Mouse (Mus musculus) forebrain, embryonic 16.5 days (tissue): ENCODE data around the gene Pole3. TPM values are rescaled to one million over a fixed set of nuclear protein-coding genes. Genes with fewer than 3 reads are reported as not detected.
"Not testable (repeated sequence)": the region's sequence is repeated elsewhere in the genome, so short reads cannot be mapped to it uniquely, and the experiment has no call there.

Experiments
- ATAC-seq: fragments of 200-750 bp; cut with Nextera tagmentation; 2 replicates; pipeline ENCODE4 v1.8.0; 2017; ENCODE audit warnings: mild to moderate bottlenecking, moderate library complexity
- H3K27ac ChIP-seq: fragments of 300-500 bp; sonication (generic); 2 replicates; pipeline ENCODE4 v1.5.1; 2014; ENCODE audit warnings: low read length, control low read depth
- H3K27me3 ChIP-seq: fragments of 300-500 bp; sonication (generic); replicated peaks from 2 replicates; pipeline ENCODE4 v1.6.1; 2014; ENCODE audit warnings: low read length; ENCODE audit not compliant: control insufficient read depth, insufficient read depth
- H3K36me3 ChIP-seq: fragments of 300-500 bp; sonication (generic); 2 replicates; pipeline ENCODE4 v1.6.1; 2014; ENCODE audit not compliant: control insufficient read depth, insufficient read depth
- H3K4me1 ChIP-seq: fragments of 300-500 bp; sonication (generic); replicated peaks from 2 replicates; pipeline ENCODE4 v1.6.1; 2014; ENCODE audit warnings: low read length; ENCODE audit not compliant: control insufficient read depth, insufficient read depth
- H3K4me2 ChIP-seq: fragments of 300-500 bp; sonication (generic); 2 replicates; pipeline ENCODE4 v1.6.1; 2014; ENCODE audit warnings: mild to moderate bottlenecking, low read length, control low read depth
- H3K4me3 ChIP-seq: fragments of 300-500 bp; sonication (generic); replicated peaks from 2 replicates; pipeline ENCODE4 v1.5.1; 2014; ENCODE audit warnings: mild to moderate bottlenecking, low read length, control low read depth
- H3K9ac ChIP-seq: fragments of 300-500 bp; sonication (generic); replicated peaks from 2 replicates; pipeline ENCODE4 v1.6.1; 2014; ENCODE audit warnings: low read depth, low read length, control low read depth
- H3K9me3 ChIP-seq: fragments of 300-500 bp; sonication (generic); 2 replicates; pipeline ENCODE4 v1.6.1; 2016; ENCODE audit warnings: low read length; ENCODE audit not compliant: control insufficient read depth
- WGBS: fragments of 180-500 bp; shearing (Covaris S2); extraction: QIAGEN DNeasy Blood & Tissue Kit; methylation state at CpG from one replicate; pipeline ENCODE4 v1.1.7; 2014; 5-methylcytosine and 5-hydroxymethylcytosine counted together
- polyA plus RNA-seq: library from polyadenylated mRNA; unstranded; fragments of >200 nt; fragmentation: Nextera tagmentation; extraction: Ambion mirVana; gene quantifications from 2 replicates; pipeline ENCODE4 v1.2.1, GENCODE M21; 2015

Gene Pole3
- polyA plus RNA-seq, 1 experiment from 2014 or later = 81.6 TPM

DNA sequence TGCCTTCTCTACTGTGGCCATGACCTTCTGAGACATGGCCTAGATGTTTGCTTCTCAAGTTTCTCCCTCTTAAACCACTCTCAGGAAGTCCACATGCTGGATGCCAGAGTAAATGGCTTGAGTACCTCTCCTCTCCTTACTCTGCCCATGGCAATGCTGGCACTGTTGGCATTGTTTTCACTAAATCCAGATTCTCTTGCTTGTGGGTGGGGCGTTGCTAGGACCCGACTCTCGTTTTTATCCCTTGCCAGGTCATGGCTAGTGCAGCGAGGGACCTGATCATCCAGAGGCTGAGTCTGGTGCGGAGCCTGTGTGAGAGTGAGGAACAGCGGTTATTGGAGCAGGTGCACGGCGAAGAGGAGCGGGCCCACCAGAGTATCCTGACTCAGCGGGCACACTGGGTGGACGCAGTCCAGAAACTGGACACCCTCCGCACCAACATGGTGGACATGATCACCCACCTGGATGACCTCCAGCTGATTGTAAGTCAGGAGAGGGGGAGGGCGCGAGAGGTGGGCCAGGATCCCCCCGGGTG is 38.6 kb downstream of the Pole3 start:
- Histone ChIP-seq H3K4me1 (no peaks in the 10 kb centered on the region), H3K9me3 (no peaks in the 10 kb centered on the region), H3K27ac (no peak overlapping the region), H3K36me3 (no peaks in the 10 kb centered on the region), H3K9ac (no peak overlapping the region), H3K4me3 (no peak overlapping the region), H3K27me3 (no peaks in the 10 kb centered on the region), H3K4me2 (no peak overlapping the region)
- 92% methylated on average over 15 of the region's 15 CpGs for WGBS
- ATAC-seq = no peak

DNA sequence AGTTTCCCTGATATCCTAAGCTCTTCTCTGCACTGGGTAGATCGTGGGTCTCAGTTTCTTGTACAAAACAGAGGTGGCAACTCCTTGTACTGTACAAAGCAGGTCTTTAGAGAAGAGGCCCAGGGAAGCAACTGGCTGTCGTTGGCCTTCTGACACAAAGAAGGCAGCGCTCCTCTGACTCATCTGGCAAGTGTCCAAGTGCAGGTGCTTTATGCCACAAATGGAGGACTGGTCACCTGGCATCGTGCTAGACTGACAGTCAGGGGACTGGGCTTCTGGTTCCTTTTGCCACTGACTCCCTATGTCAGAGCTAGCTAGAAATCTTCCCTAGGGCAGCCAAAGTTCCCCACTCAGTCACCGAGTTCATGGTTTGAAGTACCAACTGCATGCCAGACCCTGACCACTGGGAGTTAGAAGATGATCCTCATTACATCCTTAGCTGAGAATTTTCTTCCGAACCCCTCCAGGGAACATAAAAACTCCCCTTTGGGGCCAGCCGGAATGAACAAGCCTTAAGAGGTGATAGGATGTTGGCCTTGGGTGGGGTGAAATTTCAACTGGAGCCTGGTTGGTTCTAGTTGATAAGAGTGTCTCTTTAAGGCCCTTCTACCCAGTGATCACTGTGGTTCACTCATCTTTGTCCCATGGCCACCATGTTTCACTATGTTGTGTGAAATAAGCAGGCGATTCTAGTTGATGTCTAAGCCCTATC is 39.3 kb downstream of the Pole3 start:
- 84% methylated on average over 8 of the region's 8 CpGs for WGBS
- Histone ChIP-seq H3K36me3 (no peaks in the 10 kb centered on the region), H3K4me1 (no peaks in the 10 kb centered on the region), H3K27ac (no peak overlapping the region), H3K9ac (no peak overlapping the region), H3K4me2 (no peak overlapping the region), H3K9me3 (no peaks in the 10 kb centered on the region), H3K27me3 (peaks cover 5% of the 10 kb centered on the region; the same call in 1 of the 2 replicates), H3K4me3 (no peak overlapping the region)
- ATAC-seq = no peak

DNA sequence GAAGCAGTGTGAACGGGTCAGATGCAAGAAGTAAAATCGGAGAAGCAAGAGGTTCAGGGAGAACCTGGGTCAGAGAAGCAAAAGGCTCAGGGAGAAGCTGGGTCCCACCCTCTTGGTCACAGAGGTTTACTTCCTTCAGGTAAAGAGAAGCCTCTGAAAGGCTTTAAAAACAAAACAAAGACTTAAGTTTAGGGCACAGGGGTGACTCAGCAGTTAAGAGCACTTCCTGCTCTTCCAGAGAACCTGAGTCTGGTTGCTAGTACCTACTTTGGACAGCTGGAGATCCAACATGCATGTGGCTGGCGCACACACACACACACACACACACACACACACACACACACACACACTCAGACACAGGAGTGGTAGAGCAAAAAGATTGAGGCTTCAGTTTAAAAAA is 39.9 kb downstream of the Pole3 start:
- Histone ChIP-seq H3K27me3 (peaks cover 11% of the 10 kb centered on the region; the same call in 1 of the 2 replicates), H3K36me3 (no peaks in the 10 kb centered on the region), H3K4me3 (no peak overlapping the region), H3K4me1 (peaks cover 3% of the 10 kb centered on the region), H3K9ac (no peak overlapping the region), H3K9me3 (no peaks in the 10 kb centered on the region), H3K27ac (no peak overlapping the region), H3K4me2 (no peak overlapping the region)
- ATAC-seq = no peak
- WGBS = 76% methylated on average over 3 of the region's 3 CpGs

DNA sequence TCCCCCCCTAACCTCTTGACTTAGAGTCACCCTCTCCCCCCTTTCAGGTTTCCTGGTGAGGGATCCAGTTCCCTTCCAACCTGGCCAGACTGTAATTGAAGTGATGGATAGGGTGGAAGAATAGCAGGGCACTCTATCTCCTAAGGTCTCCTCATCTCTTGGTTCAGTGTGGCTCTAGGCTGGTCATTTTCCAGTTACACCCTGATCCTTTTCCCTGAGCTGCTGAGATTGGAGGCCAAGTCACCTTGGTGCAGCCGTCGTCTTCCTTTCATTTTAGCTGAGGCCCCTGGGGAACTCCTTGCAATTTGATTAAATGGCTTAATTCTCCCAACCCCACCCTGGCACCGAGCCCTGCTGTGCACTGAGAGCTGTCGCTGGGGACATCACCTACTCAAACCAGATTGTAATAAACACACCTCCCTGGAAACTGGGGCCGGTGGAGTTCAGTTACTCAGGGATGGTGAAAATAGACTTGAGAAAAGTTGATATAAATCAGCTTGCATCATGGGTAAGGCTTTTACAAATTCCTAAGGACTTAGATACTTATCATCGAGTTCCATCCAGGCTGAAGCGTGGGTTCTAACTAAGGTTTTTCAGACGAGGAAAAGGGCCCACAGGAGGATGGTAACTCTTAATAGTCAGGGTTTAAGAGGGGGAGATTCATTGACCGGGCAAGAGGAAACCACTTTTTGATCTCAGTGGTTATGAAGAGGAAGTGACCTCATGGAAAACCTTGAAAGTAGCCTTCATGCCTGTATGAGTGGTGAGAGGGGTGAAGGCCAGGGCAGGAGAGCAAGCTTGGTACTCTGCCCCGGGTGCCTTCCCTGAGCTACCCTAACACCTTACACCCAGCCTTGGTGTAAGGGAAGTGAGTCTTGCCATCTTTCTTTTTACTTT is 43.9 kb downstream of the Pole3 start:
- Histone ChIP-seq H3K9me3 (no peaks in the 10 kb centered on the region), H3K36me3 (no peaks in the 10 kb centered on the region), H3K27ac (no peak overlapping the region), H3K9ac (no peak overlapping the region), H3K4me2 (no peak overlapping the region), H3K4me1 (peaks cover 8% of the 10 kb centered on the region), H3K4me3 (no peak overlapping the region), H3K27me3 (peaks cover 20% of the 10 kb centered on the region)
- 49% methylated on average over 10 of the region's 10 CpGs for WGBS
- no peak for ATAC-seq

DNA sequence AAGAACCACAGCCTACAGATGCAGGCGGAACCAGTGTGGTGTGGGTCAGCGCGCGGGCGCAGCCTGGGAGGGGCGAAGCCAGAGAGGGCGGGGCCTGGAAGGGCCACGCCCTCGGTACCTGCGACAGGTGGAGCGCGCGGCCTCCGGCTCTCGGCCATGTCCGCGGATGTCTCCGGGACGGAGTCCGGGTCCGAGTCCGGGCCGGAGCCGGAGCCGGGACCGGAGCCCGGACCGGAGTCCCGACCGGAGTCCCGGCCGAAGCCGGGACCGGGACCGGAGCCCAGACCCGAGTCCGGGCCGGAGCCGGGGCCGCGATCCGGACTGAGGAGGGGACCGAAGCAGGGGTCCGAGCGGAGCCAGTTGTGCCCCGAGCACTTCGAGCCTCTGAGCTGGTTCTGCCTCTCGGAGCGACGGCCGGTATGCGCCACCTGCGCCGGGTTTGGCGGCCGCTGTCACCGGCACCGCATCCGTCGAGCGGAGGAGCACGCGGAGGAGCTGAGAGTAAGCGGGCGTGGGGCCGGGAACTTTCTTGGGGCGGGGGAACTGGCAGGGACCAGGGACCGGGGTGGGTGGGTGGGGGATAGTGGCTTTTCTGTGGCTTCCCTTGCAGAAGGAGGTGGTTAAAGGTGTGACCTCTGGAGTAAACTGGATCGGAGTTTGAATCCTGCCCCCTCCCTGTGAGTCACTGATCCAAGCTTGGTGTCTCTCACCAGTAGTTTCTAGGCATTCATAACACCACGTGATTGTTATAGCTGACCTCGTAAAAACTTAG is 44.7 kb downstream of the Pole3 start, which contains the start of gene Bspry:
Gene Bspry (plus strand): TSS at position 117 of the 772 bp plus-strand sequence.
- Histone ChIP-seq H3K9ac (no peak within 1 kb of the TSS), H3K4me3 (peak within 1 kb of the TSS; percentile 44), H3K27me3 (peaks cover 20% of the 10 kb centered on the region), H3K36me3 (no peaks in the 10 kb centered on the region), H3K4me1 (peaks cover 8% of the 10 kb centered on the region), H3K27ac (no peak within 1 kb of the TSS), H3K4me2 (peak within 1 kb of the TSS; percentile 67), H3K9me3 (no peaks in the 10 kb centered on the region)
- 1% methylated on average over 71 of the region's 71 CpGs for WGBS
- peak; percentile 54 for ATAC-seq

DNA sequence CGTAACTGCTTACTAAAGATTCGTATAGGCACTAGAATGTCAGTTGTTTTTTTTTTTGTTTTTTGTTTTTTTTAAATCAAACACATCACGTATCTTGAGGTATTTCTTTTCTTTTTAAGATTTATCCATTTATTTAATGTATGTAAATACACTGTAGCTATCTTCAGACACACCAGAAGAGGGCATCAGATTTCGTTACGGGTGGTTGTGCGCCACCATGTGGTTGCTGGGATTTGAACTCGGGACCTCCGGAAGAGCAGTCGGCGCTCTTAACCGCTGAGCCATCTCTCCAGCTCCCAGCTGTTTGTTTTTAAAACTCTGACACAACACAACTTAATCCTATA is 45.3 kb downstream of the Pole3 start:
- not testable (repeated sequence) for H3K9me3 ChIP-seq, H3K9ac ChIP-seq, H3K27ac ChIP-seq, H3K36me3 ChIP-seq, H3K4me1 ChIP-seq, ATAC-seq
- 13% methylated on average over 11 of the region's 11 CpGs for WGBS
- Histone ChIP-seq H3K4me3 (peak overlapping the region; percentile 44), H3K27me3 (peaks cover 20% of the 10 kb centered on the region), H3K4me2 (peak overlapping the region; percentile 67)

DNA sequence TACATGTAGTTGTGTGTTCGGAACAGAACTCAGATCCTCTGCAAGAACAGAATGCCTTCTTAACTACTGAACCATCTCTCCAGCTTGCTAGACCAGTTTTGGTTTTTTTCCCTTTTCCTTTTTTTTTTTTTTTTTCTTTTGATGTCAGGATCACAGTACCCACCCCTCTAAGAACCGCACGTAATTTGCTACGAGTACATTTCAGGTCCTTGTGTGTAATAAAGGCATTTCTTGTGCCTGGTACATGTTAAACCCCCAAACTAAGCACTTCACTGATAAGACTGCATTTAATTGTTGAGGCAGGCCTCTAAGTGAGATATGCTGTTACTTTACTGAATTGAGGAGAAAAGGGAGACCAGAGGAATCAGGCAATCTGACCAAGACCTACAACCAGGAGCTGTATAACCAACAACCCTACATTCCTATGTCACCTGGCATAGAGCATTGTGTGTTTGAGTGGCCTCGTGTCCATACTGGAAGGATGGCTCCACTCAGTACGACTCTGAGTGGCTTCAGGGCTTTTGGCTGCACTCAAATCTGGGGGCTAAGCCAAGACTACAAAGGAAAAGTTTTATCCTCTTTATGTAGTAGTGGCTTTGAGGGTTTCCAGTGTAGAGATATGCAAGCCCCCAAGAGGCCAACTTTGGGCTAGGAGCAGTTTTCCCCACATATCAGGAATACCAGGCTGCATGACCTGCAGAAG is 47.2 kb downstream of the Pole3 start:
- H3K27ac ChIP-seq = no peak overlapping the region
- 84% methylated on average over 6 of the region's 6 CpGs for WGBS

DNA sequence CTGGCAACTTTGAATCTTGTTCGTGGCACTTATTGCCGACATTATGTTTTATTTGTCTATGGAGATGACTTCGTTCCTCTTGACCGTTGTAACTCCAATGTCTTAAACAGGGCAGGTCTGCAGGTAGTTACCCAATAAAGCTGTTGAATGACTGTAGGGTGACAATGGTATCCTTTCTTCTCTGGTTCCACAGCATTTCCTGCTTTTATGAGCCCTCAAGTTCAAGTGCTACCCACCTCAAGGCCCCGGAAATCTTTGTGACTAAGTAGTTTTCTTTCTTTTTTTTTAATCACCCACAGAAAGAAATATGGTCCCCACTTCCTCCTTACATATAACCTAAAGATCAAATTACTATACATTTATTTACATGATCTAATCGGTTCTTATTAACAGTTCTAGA is 49.1 kb downstream of the Pole3 start:
- 93% methylated on average over 6 of the region's 6 CpGs for WGBS
- no peak for ATAC-seq
- H3K9me3 ChIP-seq = no peaks in the 10 kb centered on the region

More for the DNA sequence above, 47.2 kb downstream of the Pole3 start:
- no peak overlapping the region for H3K9ac ChIP-seq
- H3K4me3 ChIP-seq = no peak overlapping the region
- peaks cover 8% of the 10 kb centered on the region for H3K4me1 ChIP-seq
- no peak for ATAC-seq
- H3K27me3 ChIP-seq = peaks cover 20% of the 10 kb centered on the region
- no peaks in the 10 kb centered on the region for H3K36me3 ChIP-seq
- H3K9me3 ChIP-seq = no peaks in the 10 kb centered on the region
- H3K4me2 ChIP-seq = no peak overlapping the region

More for the DNA sequence above, 49.1 kb downstream of the Pole3 start:
- peaks cover 8% of the 10 kb centered on the region for H3K4me1 ChIP-seq
- no peak overlapping the region for H3K4me2 ChIP-seq
- no peak overlapping the region for H3K27ac ChIP-seq
- peaks cover 17% of the 10 kb centered on the region for H3K27me3 ChIP-seq
- H3K36me3 ChIP-seq = no peaks in the 10 kb centered on the region
- no peak overlapping the region for H3K9ac ChIP-seq
- no peak overlapping the region for H3K4me3 ChIP-seq
